Mouse (Mus musculus): ENCODE measurements at regions not wholly inside any gene's neighbourhood (a gene's known extent, or its start where the extent isn't known, plus 50 kb on each side); places are given as distances from the start of the nearest gene placed in this dataset.

DNA sequence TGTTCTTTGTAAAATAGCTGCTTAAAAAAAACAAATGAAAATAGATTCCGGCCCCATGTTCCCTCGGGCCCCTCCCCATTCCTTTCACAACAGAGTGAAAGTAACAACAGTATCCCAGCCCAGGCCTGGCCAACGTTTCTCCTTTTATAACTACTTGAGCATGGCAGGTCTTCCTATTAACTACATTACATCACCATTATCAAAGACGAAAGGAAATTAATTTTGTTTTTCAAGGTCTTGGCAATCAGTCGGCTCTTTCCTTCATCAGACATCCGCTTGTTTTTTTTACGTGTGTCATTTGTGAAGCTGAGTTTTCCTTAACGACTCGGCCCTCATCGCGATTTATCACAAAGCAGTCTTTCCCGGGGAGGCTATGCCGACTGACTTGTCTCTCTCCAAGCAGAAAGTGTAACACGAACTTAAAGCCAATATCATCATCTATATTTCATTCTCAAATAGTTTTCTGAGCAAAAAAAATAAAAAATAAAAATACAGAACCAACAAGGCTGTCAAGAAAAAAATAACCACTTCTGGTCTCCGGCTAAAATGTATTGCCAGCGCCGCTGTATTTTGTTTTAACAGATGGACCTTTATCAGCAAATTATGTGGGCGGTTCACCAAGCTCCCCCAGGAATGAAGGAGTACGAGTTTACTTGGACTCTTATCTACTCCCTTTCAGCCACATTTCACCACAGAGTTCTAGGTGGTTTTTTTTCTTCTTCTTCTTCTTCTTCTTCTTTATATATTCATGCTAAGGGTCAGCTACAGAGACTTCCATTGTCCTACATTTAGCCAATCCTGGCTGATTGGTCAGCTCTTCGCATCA lies 89.9 kb upstream of the Cdkn3 start (continued):
- TF ChIP-seq POLR2AphosphoS5 (IDR thresholded peaks at IDR 0.05; ENCODE audit: borderline replicate concordance, low read depth, low read length) = no peak
- TF ChIP-seq ETS1 (IDR thresholded peaks at IDR 0.05; ENCODE audit: low read depth, low read length) = peak; percentile 78
- peak; percentile 76 for TF ChIP-seq TCF12 (IDR thresholded peaks at IDR 0.05; ENCODE audit: low read depth, low read length)
- 0 out of 2 replicates have a peak, but pooled peaks have one; percentile 14 for TF ChIP-seq MYB (IDR thresholded peaks at IDR 0.05; ENCODE audit: low read depth, low read length)
- no peak for TF ChIP-seq RAD21 (IDR thresholded peaks at IDR 0.05; ENCODE audit: low read depth, low read length)
- peak; percentile 84 to 85 for TF ChIP-seq EP300 (IDR thresholded peaks at IDR 0.05; ENCODE audit: low read depth in 1 of 2, low read length in 2 of 2)
- TF ChIP-seq CHD2 (IDR thresholded peaks at IDR 0.05; ENCODE audit: low read length) = no peak
- no peak for TF ChIP-seq UBTF (IDR thresholded peaks at IDR 0.05; ENCODE audit: borderline replicate concordance, insufficient read depth, low read depth, low read length)
- no peak for TF ChIP-seq ZMIZ1 (IDR thresholded peaks at IDR 0.05; ENCODE audit: low read depth, low read length)
- TF ChIP-seq POLR2AphosphoS2 (IDR thresholded peaks at IDR 0.05; ENCODE audit: low read length) = no peak
- no peak for TF ChIP-seq TBP (IDR thresholded peaks at IDR 0.05; ENCODE audit: low read depth, low read length)
- 0 out of 2 replicates have a peak, but pooled peaks have one; percentile 45 for TF ChIP-seq MXI1 (IDR thresholded peaks at IDR 0.05; ENCODE audit: low read depth, low read length)
- no peak for TF ChIP-seq SMC3 (IDR thresholded peaks at IDR 0.05; ENCODE audit: low read depth, low read length)
- no peak for TF ChIP-seq MEF2A (IDR thresholded peaks at IDR 0.05; ENCODE audit: extremely low read depth, insufficient replicate concordance, low read depth, low read length, poor library complexity, severe bottlenecking)
- TF ChIP-seq CTCF (IDR thresholded peaks at IDR 0.05 in 2 of 3, conservative IDR thresholded peaks at IDR 0.05 in 1 of 3; ENCODE audit: control insufficient read depth in 1 of 3, insufficient read depth in 1 of 3, low read depth in 2 of 3, low read length in 3 of 3, poor library complexity in 1 of 3, severe bottlenecking in 1 of 3) = no peak
- TF ChIP-seq JUND (IDR thresholded peaks at IDR 0.05; ENCODE audit: low read depth, low read length) = no peak
- no peak for TF ChIP-seq E2F4 (IDR thresholded peaks at IDR 0.05; ENCODE audit: borderline replicate concordance, low read depth, low read length)
- peak; percentile 46; the same call in 1 of the 2 replicates for TF ChIP-seq MYC (IDR thresholded peaks at IDR 0.05; ENCODE audit: low read depth, low read length)
- no peak for TF ChIP-seq MAX (IDR thresholded peaks at IDR 0.05; ENCODE audit: low read length)
- 0 out of 2 replicates have a peak, but pooled peaks have one; percentile 56 for TF ChIP-seq MAFK (IDR thresholded peaks at IDR 0.05; ENCODE audit: borderline replicate concordance, low read depth, low read length)
- no peak for TF ChIP-seq KAT2A (conservative IDR thresholded peaks at IDR 0.05; ENCODE audit: low read depth, low read length)
- no peak for TF ChIP-seq POLR2A (IDR thresholded peaks at IDR 0.05; ENCODE audit: control insufficient read depth in 1 of 2, insufficient read depth in 1 of 2, low read depth in 1 of 2, low read length in 2 of 2, poor library complexity in 1 of 2)

DNA sequence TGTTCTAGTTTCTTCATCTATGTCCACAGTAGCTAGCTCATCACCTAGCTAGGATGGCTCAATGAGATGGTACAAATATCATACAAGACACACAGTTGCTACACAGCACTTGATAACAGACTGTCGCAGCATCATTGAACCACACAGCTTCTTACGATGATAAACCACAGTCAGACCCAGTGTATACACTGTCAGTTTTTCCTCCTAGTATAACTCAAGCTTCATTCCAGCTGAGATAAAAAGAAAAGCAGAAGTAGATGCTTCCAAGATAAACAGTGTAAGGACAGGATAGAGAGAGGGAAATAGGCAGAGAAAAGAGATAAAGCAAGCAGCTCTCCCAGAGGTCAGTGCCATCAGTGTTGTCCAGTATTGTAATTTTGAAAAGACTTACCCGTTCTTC lies 92.1 kb upstream of the Cdkn3 start:
- Histone ChIP-seq H3K36me3 (ENCODE audit: control insufficient read depth in 1 of 2, insufficient read depth in 2 of 2, low read length in 2 of 2) (peaks cover 0 to 22% of the 10 kb centered on the region in 2 experiments; a peak in 2 of 4 replicates), H3K4me3 (ENCODE audit: control insufficient read depth in 1 of 2, insufficient read depth in 1 of 2, low read depth in 2 of 2, low read length in 2 of 2) (no peak overlapping the region), H3K27me3 (ENCODE audit: control insufficient read depth in 1 of 2, insufficient read depth in 2 of 2, low read length in 2 of 2) (no peaks in the 10 kb centered on the region; a peak in 1 of 4 replicates), H3K79me2 (ENCODE audit: control insufficient read depth, insufficient read depth, low read length, poor library complexity) (no peaks in the 10 kb centered on the region), H3K27ac (ENCODE audit: control insufficient read depth, low read depth, low read length) (peak overlapping the region; percentile 26), H3K4me1 (ENCODE audit: control insufficient read depth in 1 of 2, insufficient read depth in 2 of 2, low read length in 2 of 2) (peaks cover 0 to 20% of the 10 kb centered on the region in 2 experiments; a peak in 2 of 4 replicates), H3K9ac (ENCODE audit: control insufficient read depth, low read depth, low read length, poor library complexity, severe bottlenecking) (no peak overlapping the region), H3K9me3 (replicated peaks; ENCODE audit: insufficient read depth, low read length) (no peaks in the 10 kb centered on the region)
- DNase-seq (ENCODE audit: low read depth, low spot score) = peak; percentile 73
- TF ChIP-seq ZNF384 (IDR thresholded peaks at IDR 0.05; ENCODE audit: low read depth, low read length) (peak; percentile 38; the same call in 1 of the 2 replicates), TCF12 (IDR thresholded peaks at IDR 0.05; ENCODE audit: low read depth, low read length) (peak; percentile 85), RAD21 (IDR thresholded peaks at IDR 0.05; ENCODE audit: low read depth, low read length) (no peak), ZKSCAN1 (IDR thresholded peaks at IDR 0.05; ENCODE audit: low read depth, low read length) (no peak), POLR2A (IDR thresholded peaks at IDR 0.05; ENCODE audit: control insufficient read depth in 1 of 2, insufficient read depth in 1 of 2, low read depth in 1 of 2, low read length in 2 of 2, poor library complexity in 1 of 2) (no peak), MAFK (IDR thresholded peaks at IDR 0.05; ENCODE audit: borderline replicate concordance, low read depth, low read length) (no peak), HCFC1 (IDR thresholded peaks at IDR 0.05; ENCODE audit: low read depth, low read length) (0 out of 2 replicates have a peak, but pooled peaks have one; percentile 23), GATA1 (IDR thresholded peaks at IDR 0.05; ENCODE audit: low read depth, low read length) (peak; percentile 76), JUND (IDR thresholded peaks at IDR 0.05; ENCODE audit: low read depth, low read length) (no peak), ETS1 (IDR thresholded peaks at IDR 0.05; ENCODE audit: low read depth, low read length) (peak; percentile 71; the same call in 1 of the 2 replicates), ELF1 (IDR thresholded peaks at IDR 0.05; ENCODE audit: low read depth, low read length) (no peak), RCOR1 (IDR thresholded peaks at IDR 0.05; ENCODE audit: low read depth, low read length) (peak; percentile 75), EP300 (IDR thresholded peaks at IDR 0.05; ENCODE audit: low read depth in 1 of 2, low read length in 2 of 2) (peak; percentile 82 to 92), USF1 (IDR thresholded peaks at IDR 0.05; ENCODE audit: low read depth, low read length) (no peak), SIN3A (IDR thresholded peaks at IDR 0.05; ENCODE audit: low read length) (peak; percentile 35; the same call in 1 of the 2 replicates), GABPA (IDR thresholded peaks at IDR 0.05; ENCODE audit: low read depth, low read length) (no peak), USF2 (IDR thresholded peaks at IDR 0.05; ENCODE audit: borderline replicate concordance in 1 of 2, insufficient read depth in 1 of 2, low read depth in 1 of 2, low read length in 2 of 2) (no peak), TBP (IDR thresholded peaks at IDR 0.05; ENCODE audit: low read depth, low read length) (no peak)
